23 mouse cellular contexts compared by ENCODE assay signal in genomic region chr11:68347508-68347907, GRCm38 (mm10).
"Had no signal": no experiment of that assay in that cellular context is flagged by ENCODE, and none has a peak within 500 bp of the region (broad histone marks: within the 10 kb centered on the region; RNA-seq: fewer than 3 reads in every experiment).

No protein-coding gene starts in this region.

- H3K4me2 ChIP-seq: heart, embryonic 11.5 days; heart, embryonic 13.5 days; heart, embryonic 15.5 days; hindbrain, embryonic 13.5 days; hindbrain, embryonic 15.5 days; kidney, embryonic 15.5 days; limb, embryonic 13.5 days; limb, embryonic 15.5 days; liver, embryonic 12.5 days had no signal

- H3K9ac ChIP-seq: heart, embryonic 13.5 days; heart, embryonic 15.5 days; hindbrain, embryonic 13.5 days; hindbrain, embryonic 15.5 days; kidney, embryonic 15.5 days; limb, embryonic 13.5 days; limb, embryonic 15.5 days; liver, embryonic 12.5 days; liver, embryonic 14.5 days had no signal

- DNase-seq: gastrocnemius, postnatal 14 days; gastrocnemius, postnatal 36 days; heart, adult 2 months; heart, postnatal 14 days; heart, postnatal 36 days; kidney, adult 18-20 months; kidney, postnatal 14 days; layer of hippocampus, adult 9-11 months; layer of hippocampus, postnatal 36 days; left cerebral cortex, postnatal 4 days had no signal

- H3K4me3 ChIP-seq: heart, adult 2 months; heart, embryonic 13.5 days; heart, embryonic 15.5 days; hindbrain, embryonic 13.5 days; hindbrain, embryonic 15.5 days; kidney, embryonic 15.5 days; limb, embryonic 13.5 days; limb, embryonic 15.5 days; liver, embryonic 12.5 days had no signal

- H3K9me3 ChIP-seq: heart, embryonic 13.5 days; heart, embryonic 15.5 days; hindbrain, embryonic 13.5 days; hindbrain, embryonic 15.5 days; kidney, embryonic 15.5 days; limb, embryonic 13.5 days; limb, embryonic 15.5 days; liver, embryonic 12.5 days had no signal

- H3K27ac ChIP-seq: heart, adult 2 months; heart, embryonic 13.5 days; heart, embryonic 15.5 days; hindbrain, embryonic 13.5 days; hindbrain, embryonic 15.5 days; hindbrain, postnatal 0 days; kidney, embryonic 15.5 days; kidney, postnatal 0 days; limb, embryonic 13.5 days; limb, embryonic 15.5 days; liver, embryonic 12.5 days; liver, embryonic 14.5 days had no signal

- H3K27me3 ChIP-seq: heart, embryonic 13.5 days; heart, embryonic 15.5 days; hindbrain, embryonic 13.5 days; hindbrain, embryonic 15.5 days; kidney, embryonic 15.5 days; limb, embryonic 15.5 days; liver, embryonic 12.5 days had no signal

- H3K36me3 ChIP-seq: heart, embryonic 13.5 days; heart, embryonic 15.5 days; hindbrain, embryonic 13.5 days; hindbrain, embryonic 15.5 days; kidney, embryonic 15.5 days; limb, embryonic 13.5 days; limb, embryonic 15.5 days; liver, embryonic 12.5 days had no signal

- H3K4me1 ChIP-seq: hindbrain, embryonic 13.5 days; hindbrain, embryonic 15.5 days; liver, embryonic 12.5 days had no signal

- ATAC-seq: hindbrain, postnatal 0 days; intestine, embryonic 16.5 days; liver, embryonic 12.5 days had no signal
